Comparison of ENCODE assay signal across 14 mouse cellular contexts in genomic region chr13:53235953-53236352, GRCm38 (mm10). TPM values are rescaled to one million over a fixed set of nuclear protein-coding genes. Genes with fewer than 3 reads are reported as not detected.
DNase-seq lines count a peak whose midpoint lies in the region; ATAC-seq and TF ChIP-seq lines count a peak whose summit lies in the region.
"Had no signal": no experiment of that assay in that cellular context is flagged by ENCODE, and none has a peak within 500 bp of the region (broad histone marks: within the 10 kb centered on the region; RNA-seq: fewer than 3 reads in every experiment).

No protein-coding gene starts in this region.

- 0 out of 2 replicates have a peak overlapping the region, but pooled peaks have one; percentile 2 for H3K9ac ChIP-seq in intestine, embryonic 14.5 days (ENCODE audit: low read length)
- H3K9ac ChIP-seq in intestine, postnatal 0 days (ENCODE audit: low read depth, low read length) = no peak overlapping the region
- H3K9ac ChIP-seq in stomach, embryonic 15.5 days = no peak overlapping the region
- no peak overlapping the region for H3K9ac ChIP-seq in stomach, postnatal 0 days (ENCODE audit: low read length)
- no peak overlapping the region for H3K9ac ChIP-seq in hindbrain, embryonic 15.5 days
- peak overlapping the region; percentile 19; the same call in 1 of the 2 replicates for H3K9ac ChIP-seq in stomach, embryonic 16.5 days (ENCODE audit: low read length)
- H3K9ac ChIP-seq: liver, embryonic 14.5 days had no signal

- 0 out of 2 replicates have a peak overlapping the region, but pooled peaks have one; percentile 67 for H3K27ac ChIP-seq in intestine, embryonic 14.5 days (ENCODE audit: low read depth)
- H3K27ac ChIP-seq in intestine, postnatal 0 days (ENCODE audit: low read depth, low read length) = no peak overlapping the region
- peak overlapping the region; percentile 64; the same call in 1 of the 2 replicates for H3K27ac ChIP-seq in stomach, embryonic 15.5 days
- H3K27ac ChIP-seq in stomach, postnatal 0 days (replicated peaks) = no peak overlapping the region
- H3K27ac ChIP-seq in hindbrain, embryonic 15.5 days (replicated peaks) = 0 out of 2 replicates have a peak overlapping the region, but pooled peaks have one; percentile 2
- peak overlapping the region; percentile 65 for H3K27ac ChIP-seq in stomach, embryonic 16.5 days (ENCODE audit: low read length)
- H3K27ac ChIP-seq: liver, embryonic 14.5 days had no signal

- H3K4me3 ChIP-seq in intestine, embryonic 14.5 days (ENCODE audit: low read depth, low read length) = no peak overlapping the region
- H3K4me3 ChIP-seq in intestine, postnatal 0 days (ENCODE audit: low read depth, low read length) = no peak overlapping the region
- H3K4me3 ChIP-seq in stomach, embryonic 15.5 days (replicated peaks) = no peak overlapping the region
- H3K4me3 ChIP-seq in stomach, postnatal 0 days (ENCODE audit: low read depth, low read length) = no peak overlapping the region
- no peak overlapping the region for H3K4me3 ChIP-seq in hindbrain, embryonic 15.5 days
- no peak overlapping the region for H3K4me3 ChIP-seq in stomach, embryonic 16.5 days (replicated peaks; ENCODE audit: low read length)
- H3K4me3 ChIP-seq: erythroblast, embryonic 14.5 days had no signal

- no peak for ATAC-seq in intestine, embryonic 14.5 days (replicated peaks; ENCODE audit: low FRiP score, low TSS enrichment, low read depth)
- no peak for ATAC-seq in intestine, postnatal 0 days
- ATAC-seq in stomach, embryonic 15.5 days (ENCODE audit: insufficient read depth, low FRiP score, low read depth) = no peak
- ATAC-seq in stomach, postnatal 0 days (ENCODE audit: low FRiP score, low TSS enrichment) = no peak
- ATAC-seq in hindbrain, embryonic 15.5 days (ENCODE audit: low FRiP score, low read depth) = no peak
- no peak for ATAC-seq in stomach, embryonic 16.5 days (ENCODE audit: insufficient read depth, low FRiP score)
- ATAC-seq: Patski had no signal

- H3K4me1 ChIP-seq in intestine, embryonic 14.5 days (replicated peaks; ENCODE audit: control insufficient read depth, insufficient read depth, low read length) = peaks cover 69% of the 10 kb centered on the region
- peaks cover 36% of the 10 kb centered on the region for H3K4me1 ChIP-seq in intestine, postnatal 0 days (replicated peaks; ENCODE audit: control insufficient read depth, insufficient read depth, low read length)
- peaks cover 65% of the 10 kb centered on the region for H3K4me1 ChIP-seq in stomach, embryonic 15.5 days
- peaks cover 22% of the 10 kb centered on the region for H3K4me1 ChIP-seq in stomach, postnatal 0 days (replicated peaks; ENCODE audit: control insufficient read depth, insufficient read depth)
- peaks cover 30% of the 10 kb centered on the region for H3K4me1 ChIP-seq in hindbrain, embryonic 15.5 days (replicated peaks)
- H3K4me1 ChIP-seq in stomach, embryonic 16.5 days (ENCODE audit: control insufficient read depth, insufficient read depth, low read length) = peaks cover 66% of the 10 kb centered on the region

- WGBS in intestine, embryonic 14.5 days = 23% methylated on average over 7 of the region's 7 CpGs
- 29% methylated on average over 7 of the region's 7 CpGs for WGBS in intestine, postnatal 0 days
- WGBS in stomach, embryonic 15.5 days = 32% methylated on average over 7 of the region's 7 CpGs
- WGBS in stomach, postnatal 0 days = 38% methylated on average over 7 of the region's 7 CpGs
- WGBS in hindbrain, embryonic 15.5 days = 22% methylated on average over 7 of the region's 7 CpGs
- 26% methylated on average over 7 of the region's 7 CpGs for WGBS in stomach, embryonic 16.5 days

- no peak for DNase-seq in intestine, embryonic 14.5 days (ENCODE audit: low spot score)
- no peak for DNase-seq in stomach, postnatal 0 days (ENCODE audit: low spot score)
- DNase-seq in kidney, adult 8-10 months = no peak
- DNase-seq in c-Kit-positive CD71-positive TER-119-positive erythroid progenitor cells, embryonic 14.5 days (ENCODE audit: low spot score) = no peak
- DNase-seq: cerebellum, adult 9-11 months; kidney, postnatal 36 days had no signal

- H3K27me3 ChIP-seq in intestine, embryonic 14.5 days (replicated peaks; ENCODE audit: control insufficient read depth, insufficient read depth, low read length) = no peaks in the 10 kb centered on the region
- no peaks in the 10 kb centered on the region for H3K27me3 ChIP-seq in intestine, postnatal 0 days (replicated peaks; ENCODE audit: control insufficient read depth, insufficient read depth, low read length)
- no peaks in the 10 kb centered on the region for H3K27me3 ChIP-seq in stomach, embryonic 15.5 days (replicated peaks)
- no peaks in the 10 kb centered on the region for H3K27me3 ChIP-seq in stomach, postnatal 0 days (ENCODE audit: control insufficient read depth, insufficient read depth, low read length)
- H3K27me3 ChIP-seq in hindbrain, embryonic 15.5 days = no peaks in the 10 kb centered on the region
- no peaks in the 10 kb centered on the region for H3K27me3 ChIP-seq in stomach, embryonic 16.5 days (ENCODE audit: control insufficient read depth, insufficient read depth, low read length)
- H3K27me3 ChIP-seq: CH12.LX had no signal

- 0 out of 2 replicates have a peak, but pooled peaks cover under 1% of the 10 kb centered on the region for H3K9me3 ChIP-seq in intestine, embryonic 14.5 days (ENCODE audit: control insufficient read depth, low read length)
- no peaks in the 10 kb centered on the region for H3K9me3 ChIP-seq in intestine, postnatal 0 days (ENCODE audit: control insufficient read depth)
- H3K9me3 ChIP-seq in stomach, embryonic 15.5 days = no peaks in the 10 kb centered on the region
- H3K9me3 ChIP-seq in stomach, postnatal 0 days (ENCODE audit: control insufficient read depth, low read length) = no peaks in the 10 kb centered on the region
- H3K9me3 ChIP-seq in hindbrain, embryonic 15.5 days = no peaks in the 10 kb centered on the region
- H3K9me3 ChIP-seq in stomach, embryonic 16.5 days (replicated peaks; ENCODE audit: control insufficient read depth, low read length) = no peaks in the 10 kb centered on the region

- no peak for TF ChIP-seq EP300 in stomach, postnatal 0 days (optimal IDR thresholded peaks at IDR 0.05)

- H3K4me2 ChIP-seq in intestine, embryonic 14.5 days (ENCODE audit: low read length) = peak overlapping the region; percentile 29; the same call in 1 of the 2 replicates
- no peak overlapping the region for H3K4me2 ChIP-seq in intestine, postnatal 0 days (replicated peaks; ENCODE audit: low read depth)
- H3K4me2 ChIP-seq in stomach, embryonic 15.5 days = no peak overlapping the region
- no peak overlapping the region for H3K4me2 ChIP-seq in stomach, postnatal 0 days (replicated peaks; ENCODE audit: low read depth)
- no peak overlapping the region for H3K4me2 ChIP-seq in hindbrain, embryonic 15.5 days
- 0 out of 2 replicates have a peak overlapping the region, but pooled peaks have one; percentile 2 for H3K4me2 ChIP-seq in stomach, embryonic 16.5 days (ENCODE audit: low read depth, low read length)

- TF ChIP-seq CTCF in intestine, postnatal 0 days (IDR thresholded peaks at IDR 0.05; ENCODE audit: low read depth) = no peak
- TF ChIP-seq CTCF in stomach, postnatal 0 days (IDR thresholded peaks at IDR 0.05; ENCODE audit: low read depth) = no peak

- no peaks in the 10 kb centered on the region for H3K36me3 ChIP-seq in intestine, embryonic 14.5 days (ENCODE audit: control insufficient read depth, insufficient read depth, low read length)
- H3K36me3 ChIP-seq in intestine, postnatal 0 days (ENCODE audit: control insufficient read depth, insufficient read depth) = no peaks in the 10 kb centered on the region
- H3K36me3 ChIP-seq in stomach, embryonic 15.5 days = no peaks in the 10 kb centered on the region
- H3K36me3 ChIP-seq in stomach, postnatal 0 days (ENCODE audit: control insufficient read depth, insufficient read depth, low read length) = no peaks in the 10 kb centered on the region
- no peaks in the 10 kb centered on the region for H3K36me3 ChIP-seq in hindbrain, embryonic 15.5 days
- H3K36me3 ChIP-seq in stomach, embryonic 16.5 days (ENCODE audit: control insufficient read depth, insufficient read depth, low read length) = no peaks in the 10 kb centered on the region

RNA-seq across cellular contexts. Expression of gene Ror2, which starts 50.0 kb away (rescaled TPM):
- 15.5 and 18.5 TPM in 2 replicates for polyA plus RNA-seq in intestine, embryonic 14.5 days (2014; fragmentation: Nextera tagmentation; extraction: Ambion mirVana)
- 8.3 and 9.8 TPM in 2 replicates for polyA plus RNA-seq in intestine, postnatal 0 days (2015; fragmentation: Nextera tagmentation; extraction: Ambion mirVana)
- polyA plus RNA-seq in stomach, embryonic 15.5 days (2015; fragmentation: Nextera tagmentation; extraction: Ambion mirVana) = 17.4 and 20.9 TPM in 2 replicates
- 5.7 and 6.9 TPM in 2 replicates for polyA plus RNA-seq in stomach, postnatal 0 days (2015; fragmentation: Nextera tagmentation; extraction: Ambion mirVana)
- 3.3 and 3.8 TPM in 2 replicates for polyA plus RNA-seq in hindbrain, embryonic 15.5 days (2015; fragmentation: Nextera tagmentation; extraction: Ambion mirVana)
- 12.0 and 13.5 TPM in 2 replicates for polyA plus RNA-seq in stomach, embryonic 16.5 days (2015; fragmentation: Nextera tagmentation; extraction: Ambion mirVana)
- polyA plus RNA-seq: erythroblast, embryonic 14.5 days; Patski had no signal

Comparison
In these comparisons a context has a peak if more than half of its experiments do, and no peak if none do; other contexts are left out.
1. H3K27ac ChIP-seq: peak in intestine, embryonic 14.5 days (single experiment), stomach, embryonic 15.5 days (single experiment), hindbrain, embryonic 15.5 days (single experiment) and stomach, embryonic 16.5 days (single experiment); none in intestine, postnatal 0 days (single experiment) and stomach, postnatal 0 days (single experiment).
2. H3K4me2 ChIP-seq: peak in intestine, embryonic 14.5 days (single experiment) and stomach, embryonic 16.5 days (single experiment); none in intestine, postnatal 0 days (single experiment), stomach, embryonic 15.5 days (single experiment), stomach, postnatal 0 days (single experiment) and hindbrain, embryonic 15.5 days (single experiment).
3. H3K9ac ChIP-seq: peak in intestine, embryonic 14.5 days (single experiment) and stomach, embryonic 16.5 days (single experiment); none in intestine, postnatal 0 days (single experiment), stomach, embryonic 15.5 days (single experiment), stomach, postnatal 0 days (single experiment) and hindbrain, embryonic 15.5 days (single experiment).